Mouse (Mus musculus) left cerebral cortex, postnatal 10 days (tissue): ENCODE measurements around the gene Spryd7. TPM values are rescaled to one million over a fixed set of nuclear protein-coding genes. Genes with fewer than 3 reads are reported as not detected.
"Not testable (repeated sequence)": the region's sequence is repeated elsewhere in the genome, so short reads cannot be mapped to it uniquely, and the experiment has no call there.

ENCODE experiments used
- DNase-seq, 2 experiments: peaks; one replicate each; pipeline ENCODE4 v3.0.0; 2021 to 2022; ENCODE audit warnings: low spot score in 2 of 2, mixed read lengths in 1 of 2; ENCODE audit errors: extremely low spot score in 1 of 2
- intact Hi-C: fragments of 180-260 bp; cut with DNase I; formaldehyde crosslinking; loops from one replicate; pipeline ENCODE4 v1.15.1; 2025
- total RNA-seq, 2 experiments: library from RNA; stranded (reverse); gene quantifications; 2 replicates each; pipeline ENCODE4 v1.2.3; 2021

Spryd7 gene
- total RNA-seq, 2 experiments from 2014 or later: 44.6 to 48.5 TPM

GRCm38 (mm10) chr14:61555931-61556288 is 776 bp downstream of the Spryd7 start:
- intact Hi-C loops: loop anchor here (5.0 kb wide), 2 partner anchors 91 to 901 kb away; partner anchors contain the start of gene Gucy1b2
- no peak for DNase-seq

GRCm38 (mm10) chr14:61548614-61549013 is 8.1 kb downstream of the Spryd7 start:
- DNase-seq: no peak
- intact Hi-C loops: loop anchor here (10.0 kb wide), 1 partner anchor 154 kb away; no protein-coding TSS in a partner anchor

GRCm38 (mm10) chr14:61537772-61538171 is 18.9 kb downstream of the Spryd7 start:
- intact Hi-C loops, DNase-seq: not testable (repeated sequence)

- DNase-seq: no peak
- intact Hi-C loops: no loop called here
Observed at GRCm38 (mm10) chr14:61536631-61537264, 19.9 kb downstream of the Spryd7 start.

- intact Hi-C loops: no loop called here
- no peak for DNase-seq
Observed at GRCm38 (mm10) chr14:61535811-61536210, 20.9 kb downstream of the Spryd7 start.

GRCm38 (mm10) chr14:61530966-61531365 is 25.7 kb downstream of the Spryd7 start:
- no peak for DNase-seq
- intact Hi-C loops: no loop called here

GRCm38 (mm10) chr14:61530396-61530795 is 26.3 kb downstream of the Spryd7 start:
- DNase-seq: no peak
- intact Hi-C loops: no loop called here

- intact Hi-C loops: no loop called here
- DNase-seq: no peak
Observed at GRCm38 (mm10) chr14:61529533-61529932, 27.2 kb downstream of the Spryd7 start.

GRCm38 (mm10) chr14:61526006-61526405 is 30.7 kb downstream of the Spryd7 start:
- DNase-seq: no peak
- intact Hi-C loops: no loop called here

GRCm38 (mm10) chr14:61523821-61524220 is 32.9 kb downstream of the Spryd7 start:
- intact Hi-C loops: no loop called here
- DNase-seq: no peak

- no peak for DNase-seq
- intact Hi-C loops: no loop called here
Observed at GRCm38 (mm10) chr14:61518659-61519480, 37.8 kb downstream of the Spryd7 start.

- DNase-seq: no peak
- intact Hi-C loops: no loop called here
Observed at GRCm38 (mm10) chr14:61516471-61517426, 39.9 kb downstream of the Spryd7 start.

- intact Hi-C loops: no loop called here
- DNase-seq: no peak
Observed at GRCm38 (mm10) chr14:61511494-61511893, 45.2 kb downstream of the Spryd7 start.

- intact Hi-C loops: loop anchor here (5.0 kb wide), 1 partner anchor 151 kb away; no protein-coding TSS in a partner anchor
- peak; percentile 54 to 75 for DNase-seq
Observed at GRCm38 (mm10) chr14:61497716-61498490, 58.8 kb downstream of the Spryd7 start.

- peak in 1 of 2 experiments; percentile 69 for DNase-seq
- intact Hi-C loops: no loop called here
Observed at GRCm38 (mm10) chr14:61493511-61494135, 63.1 kb downstream of the Spryd7 start.
